Mouse (Mus musculus) hindbrain, embryonic 15.5 days (tissue): ENCODE measurements around the gene Vangl2. TPM values are rescaled to one million over a fixed set of nuclear protein-coding genes. Genes with fewer than 3 reads are reported as not detected.

ENCODE experiments used
- polyA plus RNA-seq: library from polyadenylated mRNA; unstranded; fragments of >200 nt; fragmentation: Nextera tagmentation; extraction: Ambion mirVana; gene quantifications from 2 replicates; pipeline ENCODE4 v1.2.1, GENCODE M21; 2015

Vangl2 gene
- polyA plus RNA-seq, 1 experiment from 2014 or later: 48.9 TPM

Other genes starting within 250 kb of the Vangl2 start
- gene Cd84, start 188.7 kb downstream of the Vangl2 start, polyA plus RNA-seq: 1.2 and 1.9 TPM in 2 replicates
- gene Gm10521, start 132.8 kb downstream of the Vangl2 start, polyA plus RNA-seq: not detected in 2 replicates
- 0.19 and 0.26 TPM in 2 replicates for gene Slamf6, start 110.9 kb downstream of the Vangl2 start, polyA plus RNA-seq
- gene Nhlh1, start 29.1 kb upstream of the Vangl2 start, polyA plus RNA-seq: 3.6 and 4.8 TPM in 2 replicates
- 183 and 190 TPM in 2 replicates for gene Copa, start 54.1 kb upstream of the Vangl2 start, polyA plus RNA-seq
- gene Ncstn, start 54.4 kb upstream of the Vangl2 start, polyA plus RNA-seq: 109 and 114 TPM in 2 replicates
- 163 TPM in 2 replicates for gene Pex19, start 98.3 kb upstream of the Vangl2 start, polyA plus RNA-seq
- 84.6 and 85.8 TPM in 2 replicates for gene Dcaf8, start 119.6 kb upstream of the Vangl2 start, polyA plus RNA-seq
- gene Pea15a, start 178.4 kb upstream of the Vangl2 start, polyA plus RNA-seq: 454 and 489 TPM in 2 replicates
- 1.4 and 2.2 TPM in 2 replicates for gene Casq1, start 191.4 kb upstream of the Vangl2 start, polyA plus RNA-seq
- gene Atp1a4, start 230.0 kb upstream of the Vangl2 start, polyA plus RNA-seq: 0.05 and 0.06 TPM in 2 replicates
- gene Igsf8, start 233.2 kb upstream of the Vangl2 start, polyA plus RNA-seq: 75.3 and 79.0 TPM in 2 replicates